Comparison of ENCODE assay signal across 24 mouse cellular contexts in the genomic region with DNA sequence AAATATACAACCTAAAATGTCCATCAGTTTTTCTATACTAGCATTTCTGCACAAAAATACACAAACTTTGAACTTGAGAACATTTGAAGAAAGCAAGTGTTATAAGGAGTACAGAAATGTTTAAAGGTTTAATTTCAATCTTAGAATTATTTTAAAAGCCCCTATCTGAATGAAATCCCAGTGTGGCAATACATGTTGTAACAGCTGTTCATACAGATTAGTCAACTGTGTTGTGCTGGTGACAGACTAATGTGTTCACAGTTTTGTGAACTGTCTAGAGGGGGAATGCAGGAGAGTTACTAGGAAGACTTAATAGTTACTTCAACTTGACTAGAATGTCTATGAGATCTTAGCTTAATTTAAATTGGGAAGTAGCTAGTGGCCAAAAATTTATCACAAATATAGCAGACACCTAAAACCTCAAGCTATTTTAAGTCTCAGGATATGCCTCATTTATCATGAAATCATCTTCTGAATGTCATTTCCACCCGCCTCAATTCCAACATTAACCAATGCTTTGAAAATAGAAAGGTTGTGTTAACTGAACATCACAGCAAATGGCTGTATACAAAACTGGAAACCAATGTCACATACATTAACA. TPM values are rescaled to one million over a fixed set of nuclear protein-coding genes. Genes with fewer than 3 reads are reported as not detected.
A peak's percentile ranks its signal among the peaks of the same experiment; 100 is the strongest.
DNase-seq lines count a peak whose midpoint lies in the region; ATAC-seq and TF ChIP-seq lines count a peak whose summit lies in the region.
"Had no signal": no experiment of that assay in that cellular context is flagged by ENCODE, and none has a peak within 500 bp of the region (broad histone marks: within the 10 kb centered on the region; RNA-seq: fewer than 3 reads in every experiment).

No protein-coding gene starts in this region.

- H3K4me1 ChIP-seq in liver, postnatal 0 days (ENCODE audit: insufficient read depth): peaks cover 18% of the 10 kb centered on the region
- peaks cover 3% of the 10 kb centered on the region; the same call in 1 of the 2 replicates for H3K4me1 ChIP-seq in liver, embryonic 11.5 days (replicated peaks; ENCODE audit: control insufficient read depth, insufficient read depth, low read length)
- H3K4me1 ChIP-seq in heart, embryonic 11.5 days (ENCODE audit: control insufficient read depth, insufficient read depth, low read length): peaks cover 12% of the 10 kb centered on the region

- DNase-seq in embryo, embryonic 10.5 days (ENCODE audit: low spot score): peak; percentile 28
- DNase-seq in embryo, embryonic 11 days: no peak
- no peak for DNase-seq in liver, postnatal 0 days
- DNase-seq in liver, embryonic 11.5 days (ENCODE audit: low spot score): no peak
- no peak for DNase-seq in spleen, adult 18-20 months
- DNase-seq: adrenal gland, postnatal 36 days; cerebellum, adult 11-12 months; gastrocnemius, postnatal 10 days; heart, adult 18-20 months; heart, postnatal 36 days; kidney, adult 18-20 months; layer of hippocampus, adult 9-11 months; lung, postnatal 14 days had no signal

- H3K27ac ChIP-seq in liver, postnatal 0 days (ENCODE audit: low read depth): no peak overlapping the region
- no peak overlapping the region for H3K27ac ChIP-seq in liver, embryonic 11.5 days (ENCODE audit: low read depth, low read length)
- H3K27ac ChIP-seq in heart, embryonic 11.5 days (ENCODE audit: low read depth, low read length): no peak overlapping the region
- H3K27ac ChIP-seq: embryonic facial prominence, embryonic 12.5 days; forebrain, embryonic 12.5 days; heart, embryonic 15.5 days; hindbrain, embryonic 14.5 days had no signal

- H3K79me3 ChIP-seq in C2C12 (ENCODE audit: low read depth): peaks cover 92% of the 10 kb centered on the region

- H3K36me3 ChIP-seq in liver, postnatal 0 days (replicated peaks; ENCODE audit: insufficient read depth, low read length): no peaks in the 10 kb centered on the region
- H3K36me3 ChIP-seq in liver, embryonic 11.5 days (ENCODE audit: control insufficient read depth, insufficient read depth, low read length): no peaks in the 10 kb centered on the region
- no peaks in the 10 kb centered on the region for H3K36me3 ChIP-seq in C2C12 (ENCODE audit: control insufficient read depth, insufficient read depth)
- no peaks in the 10 kb centered on the region for H3K36me3 ChIP-seq in heart, embryonic 11.5 days (ENCODE audit: control insufficient read depth, insufficient read depth, low read length)
- H3K36me3 ChIP-seq: embryonic facial prominence, embryonic 12.5 days; forebrain, embryonic 12.5 days; heart, embryonic 15.5 days had no signal

- no peaks in the 10 kb centered on the region for H3K9me3 ChIP-seq in liver, postnatal 0 days (ENCODE audit: low read length)
- H3K9me3 ChIP-seq in liver, embryonic 11.5 days (ENCODE audit: control insufficient read depth, low read length): no peaks in the 10 kb centered on the region
- no peaks in the 10 kb centered on the region for H3K9me3 ChIP-seq in heart, embryonic 11.5 days (replicated peaks; ENCODE audit: control insufficient read depth, low read length)
- H3K9me3 ChIP-seq: embryonic facial prominence, embryonic 12.5 days; forebrain, embryonic 12.5 days; heart, embryonic 15.5 days; megakaryocyte, embryonic 14.5 days had no signal

- no peak overlapping the region for H3K4me3 ChIP-seq in liver, postnatal 0 days (ENCODE audit: low read depth, low read length)
- no peak overlapping the region for H3K4me3 ChIP-seq in liver, embryonic 11.5 days (ENCODE audit: low read depth, low read length)
- H3K4me3 ChIP-seq in C2C12 (ENCODE audit: insufficient read depth, poor library complexity, severe bottlenecking): no peak overlapping the region
- H3K4me3 ChIP-seq in heart, embryonic 11.5 days (ENCODE audit: low read depth, low read length): no peak overlapping the region
- H3K4me3 ChIP-seq: embryonic facial prominence, embryonic 12.5 days; forebrain, embryonic 12.5 days; heart, embryonic 15.5 days; megakaryocyte, embryonic 14.5 days had no signal

- no peak overlapping the region for H3ac ChIP-seq in C2C12 (ENCODE audit: control insufficient read depth, insufficient read length, low read depth)

- H3K9ac ChIP-seq in liver, postnatal 0 days (replicated peaks): no peak overlapping the region
- H3K9ac ChIP-seq in liver, embryonic 11.5 days (ENCODE audit: low read depth, low read length): no peak overlapping the region
- no peak overlapping the region for H3K9ac ChIP-seq in heart, embryonic 11.5 days (ENCODE audit: low read depth, low read length)
- H3K9ac ChIP-seq: embryonic facial prominence, embryonic 12.5 days; forebrain, embryonic 12.5 days; heart, embryonic 15.5 days; hindbrain, embryonic 14.5 days had no signal

- peaks cover 100% of the 10 kb centered on the region for H3K79me2 ChIP-seq in C2C12 (ENCODE audit: control insufficient read depth, insufficient read depth)

- ATAC-seq in liver, postnatal 0 days: 0 out of 2 replicates have a peak, but pooled peaks have one; percentile 48
- no peak for ATAC-seq in liver, embryonic 11.5 days (replicated peaks; ENCODE audit: low FRiP score)
- ATAC-seq in megakaryocyte progenitor cell, adult 5-6 weeks (replicated peaks; ENCODE audit: poor library complexity): peak; percentile 57
- ATAC-seq in heart, embryonic 11.5 days (replicated peaks; ENCODE audit: insufficient number of reproducible peaks, low FRiP score, low TSS enrichment): no peak
- ATAC-seq: inflammation-experienced regulatory T-cells, adult 6 months; midbrain, embryonic 16.5 days; Patski had no signal

- no peak for TF ChIP-seq EP300 in liver, postnatal 0 days (IDR thresholded peaks at IDR 0.05; ENCODE audit: low read depth)

- TF ChIP-seq CTCF in liver, postnatal 0 days (IDR thresholded peaks at IDR 0.05; ENCODE audit: low read depth): no peak
- no peak for TF ChIP-seq CTCF in C2C12 (IDR thresholded peaks at IDR 0.05; ENCODE audit: control insufficient read depth, insufficient read depth, insufficient read length)

- WGBS in liver, postnatal 0 days (ENCODE audit: insufficient replicate concordance): 20% methylated on average over 1 of the region's 1 CpGs
- WGBS in liver, embryonic 11.5 days: 37% methylated on average over 1 of the region's 1 CpGs
- WGBS in heart, embryonic 11.5 days (ENCODE audit: insufficient replicate concordance): 66% methylated on average over 1 of the region's 1 CpGs

- H3K4me2 ChIP-seq in liver, postnatal 0 days (ENCODE audit: low read depth, low read length): no peak overlapping the region
- H3K4me2 ChIP-seq in liver, embryonic 11.5 days: no peak overlapping the region
- H3K4me2 ChIP-seq in heart, embryonic 11.5 days: no peak overlapping the region
- H3K4me2 ChIP-seq: embryonic facial prominence, embryonic 12.5 days; forebrain, embryonic 12.5 days; heart, embryonic 15.5 days; hindbrain, embryonic 14.5 days had no signal

- no peaks in the 10 kb centered on the region for H3K27me3 ChIP-seq in liver, postnatal 0 days (ENCODE audit: insufficient read depth, low read length)
- no peaks in the 10 kb centered on the region for H3K27me3 ChIP-seq in liver, embryonic 11.5 days (replicated peaks; ENCODE audit: control insufficient read depth, insufficient read depth, low read length)
- no peaks in the 10 kb centered on the region for H3K27me3 ChIP-seq in C2C12 (ENCODE audit: control insufficient read depth, insufficient read depth, insufficient read length)
- no peaks in the 10 kb centered on the region for H3K27me3 ChIP-seq in heart, embryonic 11.5 days (ENCODE audit: control insufficient read depth, insufficient read depth, low read length)
- H3K27me3 ChIP-seq: embryonic facial prominence, embryonic 12.5 days; forebrain, embryonic 12.5 days; heart, embryonic 15.5 days; megakaryocyte, embryonic 14.5 days; Patski had no signal

TF ChIP-seq in C2C12, 6 proteins besides CTCF, POLR2A, EP300 and RAD21:
- TF ChIP-seq FOSL1 (IDR thresholded peaks at IDR 0.05; ENCODE audit: insufficient read depth, low read length, poor library complexity, severe bottlenecking): no peak
- peak; percentile 79 for TF ChIP-seq MYOD1 (IDR thresholded peaks at IDR 0.05; ENCODE audit: control insufficient read depth, insufficient read length, low read depth)

RNA-seq across cellular contexts. Expression of a gene that starts 8.6 kb away (rescaled TPM):
- polyA plus RNA-seq in liver, postnatal 0 days (2015; fragmentation: Nextera tagmentation; extraction: Ambion mirVana): 14.6 and 15.8 TPM in 2 replicates
- 18.9 and 19.7 TPM in 2 replicates for polyA plus RNA-seq in liver, embryonic 11.5 days (2014; fragmentation: Nextera tagmentation; extraction: Ambion mirVana)
- polyA plus RNA-seq in C2C12 (2012; fragmentation: generic; extraction: Trizol): 25.4 TPM
- total RNA-seq in megakaryocyte progenitor cell, adult 5-6 weeks (2015): 24.0 and 24.6 TPM in 2 replicates
- 19.4 and 21.0 TPM in 2 replicates for total RNA-seq in megakaryocyte progenitor cell, adult 5-6 weeks (2017)
- 54.3 and 67.1 TPM in 2 replicates for polyA plus RNA-seq in heart, embryonic 11.5 days (2014; fragmentation: Nextera tagmentation; extraction: Ambion mirVana)

Comparison
In these comparisons a context has a peak if more than half of its experiments do, and no peak if none do; other contexts are left out.
1. ATAC-seq: peak in liver, postnatal 0 days (single experiment) and megakaryocyte progenitor cell, adult 5-6 weeks (single experiment); none in liver, embryonic 11.5 days (single experiment) and heart, embryonic 11.5 days (single experiment).